Mouse (Mus musculus) CH12.LX (cell line): ENCODE measurements around the gene Pgr.

Source experiments
- CTCF ChIP-seq, 2 experiments: IDR thresholded peaks in 1 of 2; conservative IDR thresholded peaks in 1 of 2; 2 replicates each; pipeline ENCODE4 v1.5.1; 2011 to 2012; ENCODE audit warnings: low read depth in 2 of 2, low read length in 2 of 2, improper control_type of control experiment in 1 of 2, inconsistent platforms in 1 of 2, mild to moderate bottlenecking in 1 of 2, moderate library complexity in 1 of 2
- HCFC1 ChIP-seq: IDR thresholded peaks from 2 replicates; pipeline ENCODE4 v1.6.1; 2012; ENCODE audit warnings: low read depth, mild to moderate bottlenecking, inconsistent platforms, low read length, improper control_type of control experiment
- POLR2A ChIP-seq: IDR thresholded peaks from 2 replicates; pipeline ENCODE4 v1.6.1; 2011; ENCODE audit warnings: low read depth, mild to moderate bottlenecking, improper control_type of control experiment, low read length

DNA sequence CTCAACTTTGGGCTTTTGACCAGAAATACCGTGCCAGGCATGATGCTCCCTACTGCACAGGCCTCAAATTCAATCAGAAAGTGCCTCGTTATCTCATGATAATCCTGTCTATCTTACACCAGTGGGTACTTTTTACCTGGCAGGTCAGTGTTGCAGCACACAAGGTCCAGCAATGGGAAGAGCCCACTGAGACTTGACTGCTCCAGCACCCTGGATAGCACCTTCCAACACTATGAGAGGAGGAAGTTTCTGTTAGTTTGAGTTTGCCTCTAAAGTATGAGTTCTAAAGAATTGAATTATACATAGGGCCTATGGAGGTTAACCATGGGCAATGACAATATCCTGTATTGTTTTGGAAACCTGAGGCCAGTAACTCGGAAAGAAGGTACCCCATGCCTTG lies 82.7 kb downstream of the Pgr start:
- no peak for TF ChIP-seq CTCF (conservative IDR thresholded peaks at IDR 0.05 in 1 of 2, IDR thresholded peaks at IDR 0.05 in 1 of 2; ENCODE audit: low read depth in 2 of 2, low read length in 2 of 2)
- TF ChIP-seq HCFC1 = no peak
- TF ChIP-seq POLR2A = no peak
